Mouse (Mus musculus): ENCODE results near the gene Ppm1f.
"Not testable (repeated sequence)": the region's sequence is repeated elsewhere in the genome, so short reads cannot be mapped to it uniquely, and the experiment has no call there.

- TF ChIP-seq POLR2AphosphoS2 (IDR thresholded peaks at IDR 0.05; ENCODE audit: low read depth, low read length); MAX (IDR thresholded peaks at IDR 0.05; ENCODE audit: low read length); ELF1 (IDR thresholded peaks at IDR 0.05; ENCODE audit: low read depth, low read length); ETS1 (conservative IDR thresholded peaks at IDR 0.05; ENCODE audit: low read depth, low read length); RCOR1 (conservative IDR thresholded peaks at IDR 0.05; ENCODE audit: low read depth, low read length); CTCF (conservative IDR thresholded peaks at IDR 0.05 in 1 of 2, IDR thresholded peaks at IDR 0.05 in 1 of 2; ENCODE audit: low read depth in 2 of 2, low read length in 2 of 2); POLR2A (IDR thresholded peaks at IDR 0.05; ENCODE audit: low read depth, low read length); JUND (conservative IDR thresholded peaks at IDR 0.05; ENCODE audit: low read depth, low read length); E2F4 (IDR thresholded peaks at IDR 0.05; ENCODE audit: insufficient replicate concordance, low read depth, low read length); EP300 (IDR thresholded peaks at IDR 0.05; ENCODE audit: low read length); USF1 (IDR thresholded peaks at IDR 0.05; ENCODE audit: low read depth, low read length): not testable (repeated sequence)
Observed at GRCm38 (mm10) chr16:16928908-16929307, 32.6 kb downstream of the Ppm1f start.
